Mouse (Mus musculus) liver, postnatal 0 days (tissue): ENCODE measurements around the gene Gm2244.
"Not testable (repeated sequence)": the region's sequence is repeated elsewhere in the genome, so short reads cannot be mapped to it uniquely, and the experiment has no call there.

Experiments
- CTCF ChIP-seq: sonication (generic); IDR thresholded peaks from 2 replicates; pipeline ENCODE4 v1.5.1; 2016; ENCODE audit warnings: antibody characterized with exemption, low read depth
- EP300 ChIP-seq: IDR thresholded peaks from 2 replicates; pipeline ENCODE4 v1.6.1; 2016; ENCODE audit warnings: antibody characterized with exemption, low read depth, mild to moderate bottlenecking

GRCm38 (mm10) chr14:19584804-19585667 is 35.3 kb upstream of the Gm2244 start, which contains the start of gene Gm2237:
- not testable (repeated sequence) for TF ChIP-seq CTCF, EP300
